Mouse (Mus musculus) intestine, embryonic 16.5 days (tissue): ENCODE measurements around the gene Rhot2. TPM values are rescaled to one million over a fixed set of nuclear protein-coding genes. Genes with fewer than 3 reads are reported as not detected.

Experiments
- ATAC-seq: fragments of 200-750 bp; cut with Nextera tagmentation; 2 replicates; pipeline ENCODE4 v1.8.0; 2017; ENCODE audit warnings: moderate TSS enrichment, moderate library complexity
- H3K27ac ChIP-seq: fragments of 300-500 bp; sonication (generic); 2 replicates; pipeline ENCODE4 v1.5.1; 2014; ENCODE audit warnings: mild to moderate bottlenecking, low read length
- H3K27me3 ChIP-seq: fragments of 300-500 bp; sonication (generic); replicated peaks from 2 replicates; pipeline ENCODE4 v1.6.1; 2014; ENCODE audit warnings: low read length, control low read depth, mixed read lengths; ENCODE audit not compliant: control insufficient read depth, insufficient read depth
- H3K36me3 ChIP-seq: fragments of 300-500 bp; sonication (generic); 2 replicates; pipeline ENCODE4 v1.6.1; 2014; ENCODE audit warnings: low read length, control low read depth; ENCODE audit not compliant: control insufficient read depth, insufficient read depth
- H3K4me1 ChIP-seq: fragments of 300-500 bp; sonication (generic); 2 replicates; pipeline ENCODE4 v1.6.1; 2014; ENCODE audit warnings: low read length, control low read depth, mixed read lengths; ENCODE audit not compliant: control insufficient read depth, insufficient read depth
- H3K4me2 ChIP-seq: fragments of 300-500 bp; sonication (generic); 2 replicates; pipeline ENCODE4 v1.6.1; 2014; ENCODE audit warnings: low read depth, low read length, control low read depth
- H3K4me3 ChIP-seq: fragments of 300-500 bp; sonication (generic); 2 replicates; pipeline ENCODE4 v1.5.1; 2014; ENCODE audit warnings: mild to moderate bottlenecking, low read length
- H3K9ac ChIP-seq: fragments of 300-500 bp; sonication (generic); 2 replicates; pipeline ENCODE4 v1.6.1; 2014; ENCODE audit warnings: low read depth, low read length
- H3K9me3 ChIP-seq: fragments of 300-500 bp; sonication (generic); 2 replicates; pipeline ENCODE4 v1.6.1; 2016; ENCODE audit warnings: low read length, control low read depth; ENCODE audit not compliant: control insufficient read depth
- WGBS: fragments of 180-500 bp; shearing (Covaris S2); extraction: QIAGEN DNeasy Blood & Tissue Kit; methylation state at CpG from one replicate; pipeline ENCODE4 v1.1.7; 2014; 5-methylcytosine and 5-hydroxymethylcytosine counted together
- polyA plus RNA-seq: library from polyadenylated mRNA; unstranded; fragments of >200 nt; fragmentation: Nextera tagmentation; extraction: Ambion mirVana; gene quantifications from 2 replicates; pipeline ENCODE4 v1.2.1, GENCODE M21; 2015

Rhot2 gene
- 21.5 and 23.2 TPM in 2 replicates for polyA plus RNA-seq

- under 1% methylated on average over 21 of the region's 21 CpGs for WGBS
- peak; percentile 97 for ATAC-seq
- no peaks in the 10 kb centered on the region for H3K9me3 ChIP-seq
- peak within 1 kb of the TSS; percentile 79 for H3K4me2 ChIP-seq
- H3K27ac ChIP-seq: peak within 1 kb of the TSS; percentile 86
- no peaks in the 10 kb centered on the region for H3K27me3 ChIP-seq
- H3K36me3 ChIP-seq: peaks cover 14% of the 10 kb centered on the region; the same call in 1 of the 2 replicates
- peak within 1 kb of the TSS; percentile 93 for H3K9ac ChIP-seq
- peak within 1 kb of the TSS; percentile 85 for H3K4me3 ChIP-seq
- H3K4me1 ChIP-seq: peaks cover 13% of the 10 kb centered on the region
These were observed at the start of gene Rhot2 for GRCm38 (mm10) chr17:25844396-25844901. Gene Rhot2, minus strand, starts transcription at chr17:25844851.

GRCm38 (mm10) chr17:25893975-25894617, 49.4 kb upstream of the Rhot2 start:
- WGBS: 28% methylated on average over 2 of the region's 2 CpGs
- no peak overlapping the region for H3K27ac ChIP-seq

GRCm38 (mm10) chr17:25888837-25889236, 44.2 kb upstream of the Rhot2 start:
- Histone ChIP-seq H3K27ac (no peak overlapping the region), H3K4me1 (no peaks in the 10 kb centered on the region), H3K9me3 (no peaks in the 10 kb centered on the region), H3K4me2 (no peak overlapping the region), H3K27me3 (no peaks in the 10 kb centered on the region), H3K9ac (no peak overlapping the region), H3K36me3 (no peaks in the 10 kb centered on the region), H3K4me3 (no peak overlapping the region)
- WGBS: 88% methylated on average over 3 of the region's 3 CpGs
- no peak for ATAC-seq

More at GRCm38 (mm10) chr17:25893975-25894617, 49.4 kb upstream of the Rhot2 start:
- peak; percentile 82 for ATAC-seq
- Histone ChIP-seq H3K9me3 (no peaks in the 10 kb centered on the region), H3K4me1 (no peaks in the 10 kb centered on the region), H3K36me3 (no peaks in the 10 kb centered on the region), H3K9ac (no peak overlapping the region), H3K4me2 (no peak overlapping the region), H3K27me3 (no peaks in the 10 kb centered on the region), H3K4me3 (no peak overlapping the region)

- H3K27me3 ChIP-seq: no peaks in the 10 kb centered on the region
- no peak for ATAC-seq
- H3K36me3 ChIP-seq: peaks cover 6% of the 10 kb centered on the region; the same call in 1 of the 2 replicates
- WGBS: 74% methylated on average over 10 of the region's 10 CpGs
- H3K9ac ChIP-seq: no peak overlapping the region
- H3K4me1 ChIP-seq: no peaks in the 10 kb centered on the region
- H3K4me2 ChIP-seq: no peak overlapping the region
- no peak overlapping the region for H3K4me3 ChIP-seq
- H3K27ac ChIP-seq: 0 out of 2 replicates have a peak overlapping the region, but pooled peaks have one; percentile 17
- no peaks in the 10 kb centered on the region for H3K9me3 ChIP-seq
These were observed 42.8 kb upstream of the Rhot2 start for GRCm38 (mm10) chr17:25887467-25887866.

GRCm38 (mm10) chr17:25886806-25887205, 42.2 kb upstream of the Rhot2 start:
- Histone ChIP-seq H3K27ac (no peak overlapping the region), H3K4me3 (no peak overlapping the region), H3K9ac (no peak overlapping the region), H3K4me2 (no peak overlapping the region), H3K9me3 (no peaks in the 10 kb centered on the region), H3K4me1 (no peaks in the 10 kb centered on the region), H3K36me3 (peaks cover 6% of the 10 kb centered on the region; the same call in 1 of the 2 replicates), H3K27me3 (no peaks in the 10 kb centered on the region)
- ATAC-seq: no peak

GRCm38 (mm10) chr17:25885636-25886035, 41.0 kb upstream of the Rhot2 start:
- 64% methylated on average over 4 of the region's 4 CpGs for WGBS
- Histone ChIP-seq H3K36me3 (peaks cover 6% of the 10 kb centered on the region; the same call in 1 of the 2 replicates), H3K27ac (no peak overlapping the region), H3K27me3 (no peaks in the 10 kb centered on the region), H3K4me1 (no peaks in the 10 kb centered on the region), H3K9me3 (no peaks in the 10 kb centered on the region), H3K4me3 (no peak overlapping the region), H3K9ac (no peak overlapping the region), H3K4me2 (no peak overlapping the region)
- no peak for ATAC-seq

- Histone ChIP-seq H3K36me3 (peaks cover 6% of the 10 kb centered on the region; the same call in 1 of the 2 replicates), H3K4me1 (no peaks in the 10 kb centered on the region), H3K9me3 (no peaks in the 10 kb centered on the region), H3K9ac (no peak overlapping the region), H3K4me3 (no peak overlapping the region), H3K4me2 (no peak overlapping the region), H3K27ac (no peak overlapping the region), H3K27me3 (no peaks in the 10 kb centered on the region)
- ATAC-seq: no peak
- 90% methylated on average over 3 of the region's 3 CpGs for WGBS
These were observed 39.2 kb upstream of the Rhot2 start for GRCm38 (mm10) chr17:25883824-25884223.

GRCm38 (mm10) chr17:25883268-25883667, 38.6 kb upstream of the Rhot2 start:
- Histone ChIP-seq H3K4me2 (no peak overlapping the region), H3K4me1 (no peaks in the 10 kb centered on the region), H3K4me3 (no peak overlapping the region), H3K27me3 (no peaks in the 10 kb centered on the region), H3K27ac (no peak overlapping the region), H3K9me3 (no peaks in the 10 kb centered on the region), H3K36me3 (peaks cover 8% of the 10 kb centered on the region; the same call in 1 of the 2 replicates), H3K9ac (no peak overlapping the region)
- WGBS: 85% methylated on average over 8 of the region's 8 CpGs
- ATAC-seq: no peak

GRCm38 (mm10) chr17:25882306-25882705, 37.7 kb upstream of the Rhot2 start:
- H3K4me1 ChIP-seq: no peaks in the 10 kb centered on the region
- no peak overlapping the region for H3K9ac ChIP-seq
- WGBS: 46% methylated on average over 5 of the region's 5 CpGs
- H3K4me2 ChIP-seq: no peak overlapping the region
- H3K9me3 ChIP-seq: no peaks in the 10 kb centered on the region
- no peaks in the 10 kb centered on the region for H3K27me3 ChIP-seq
- ATAC-seq: no peak
- peaks cover 14% of the 10 kb centered on the region; the same call in 1 of the 2 replicates for H3K36me3 ChIP-seq
- no peak overlapping the region for H3K4me3 ChIP-seq
- no peak overlapping the region for H3K27ac ChIP-seq
